Mouse (Mus musculus): ENCODE results near the gene Ttc19. TPM values are rescaled to one million over a fixed set of nuclear protein-coding genes. Genes with fewer than 3 reads are reported as not detected.
A peak's percentile ranks its signal among the peaks of the same experiment; 100 is the strongest.

The Ttc19 gene
- polyA plus RNA-seq (2014; fragmentation: Nextera tagmentation; extraction: Ambion mirVana): 11.2 and 13.4 TPM in 2 replicates

DNA sequence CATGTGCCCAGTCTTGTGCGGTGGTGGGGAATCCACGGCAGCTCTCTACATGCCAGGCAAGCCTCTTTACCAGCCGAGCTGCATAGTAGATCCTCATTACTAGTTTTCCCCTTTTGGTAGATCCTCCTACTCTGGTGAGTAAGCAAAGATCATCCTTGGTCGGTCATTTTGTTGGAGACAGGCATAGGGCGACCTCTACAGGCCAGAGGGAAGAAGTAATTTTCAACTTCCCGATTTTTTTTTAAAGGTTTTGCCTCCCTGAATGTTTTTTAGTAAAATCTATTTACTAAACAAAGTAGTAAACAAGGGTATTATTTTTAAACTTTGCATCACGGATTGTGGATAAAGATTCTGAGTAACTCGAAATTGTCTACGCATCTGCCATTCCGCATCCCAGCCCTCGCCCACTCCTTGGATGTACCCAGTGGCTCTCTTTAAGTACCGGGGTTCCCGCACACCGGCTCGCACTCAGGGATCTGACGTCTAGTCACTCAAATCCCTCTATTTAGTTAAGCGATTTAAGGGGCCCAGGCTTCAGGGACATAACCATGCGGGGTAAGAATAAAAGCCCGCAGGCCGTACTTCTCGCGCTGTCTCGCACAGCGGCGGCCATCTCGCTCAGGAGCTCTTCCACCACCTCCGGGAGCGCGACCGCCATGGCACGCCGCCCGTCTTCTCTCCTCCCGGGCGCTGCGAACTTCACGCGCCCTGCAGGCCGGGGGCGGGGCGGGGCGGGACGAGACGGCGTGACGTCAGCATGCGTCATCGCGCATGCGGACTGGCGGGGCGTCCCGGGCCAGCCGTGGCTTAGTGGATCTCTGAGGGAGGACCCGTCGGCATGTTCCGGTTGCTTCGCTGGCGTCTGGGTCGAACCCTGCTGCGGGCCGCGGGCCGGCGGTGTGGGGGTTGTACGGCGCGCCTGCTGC, at the start of gene Ttc19, which contains the start of gene Zswim7:
Gene Ttc19, plus strand, starts transcription at position 799 of the 926 bp plus-strand sequence.
Gene Zswim7, minus strand, starts transcription at position 701 of the 926 bp plus-strand sequence.
- peak within 1 kb of the TSS; percentile 87 for H3K9ac ChIP-seq (ENCODE audit: low read length)
- peaks cover 5% of the 10 kb centered on the region; the same call in 1 of the 2 replicates for H3K4me1 ChIP-seq (ENCODE audit: control insufficient read depth, insufficient read depth, low read length)
- DNase-seq (ENCODE audit: low spot score, missing footprints) (peak; percentile 99), ATAC-seq (ENCODE audit: low FRiP score) (peak; percentile 97)
- under 1% methylated on average over 66 of the region's 68 CpGs for WGBS
- peak within 1 kb of the TSS; percentile 75 for H3K27ac ChIP-seq (ENCODE audit: low read depth, low read length)
- no peaks in the 10 kb centered on the region for H3K27me3 ChIP-seq (ENCODE audit: control insufficient read depth, insufficient read depth, low read length)
- peak within 1 kb of the TSS; percentile 93 for H3K4me3 ChIP-seq (ENCODE audit: low read depth, low read length)
- peak within 1 kb of the TSS; percentile 81 for H3K4me2 ChIP-seq
- H3K36me3 ChIP-seq (ENCODE audit: control insufficient read depth, insufficient read depth, low read length): peaks cover 2% of the 10 kb centered on the region
- no peaks in the 10 kb centered on the region for H3K9me3 ChIP-seq (ENCODE audit: control insufficient read depth, low read length)

DNA sequence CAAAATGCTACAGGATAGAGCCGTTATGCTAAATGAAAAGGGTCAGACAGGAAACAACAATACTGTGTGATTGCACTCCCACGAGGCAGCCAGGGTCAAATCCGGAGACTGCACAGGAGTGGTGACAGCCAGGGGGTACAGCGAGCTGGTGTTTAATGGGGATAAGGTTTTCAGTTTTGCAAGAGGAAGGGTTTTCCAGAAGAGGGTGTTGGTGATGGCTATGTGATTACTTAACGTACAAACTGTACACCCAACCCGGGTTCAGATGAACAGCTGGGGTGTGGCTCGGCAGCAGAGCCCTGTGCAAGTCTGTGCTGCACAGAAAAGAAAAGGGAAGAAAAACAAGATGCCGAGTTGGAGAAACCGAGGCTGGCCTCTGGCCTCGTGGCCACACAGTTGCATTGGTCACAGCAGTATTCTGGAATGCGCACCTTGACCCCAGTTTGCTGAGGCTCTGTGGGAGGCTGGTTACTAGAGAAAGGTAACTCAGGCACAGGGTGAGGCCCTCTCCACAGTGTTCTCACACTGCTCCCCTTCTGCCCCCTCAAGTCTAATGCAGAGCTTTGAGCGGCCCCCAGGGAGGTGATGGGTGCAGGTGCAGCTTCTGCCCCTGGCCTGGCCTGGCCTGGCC, 40.5 kb upstream of the Ttc19 start:
- Histone ChIP-seq H3K36me3 (ENCODE audit: control insufficient read depth, insufficient read depth, low read length) (no peaks in the 10 kb centered on the region), H3K4me1 (ENCODE audit: control insufficient read depth, insufficient read depth, low read length) (no peaks in the 10 kb centered on the region), H3K4me3 (ENCODE audit: low read depth, low read length) (no peak overlapping the region), H3K4me2 (no peak overlapping the region), H3K9me3 (ENCODE audit: control insufficient read depth, low read length) (no peaks in the 10 kb centered on the region), H3K27ac (ENCODE audit: low read depth, low read length) (no peak overlapping the region), H3K27me3 (ENCODE audit: control insufficient read depth, insufficient read depth, low read length) (no peaks in the 10 kb centered on the region), H3K9ac (ENCODE audit: low read length) (no peak overlapping the region)
- ATAC-seq (ENCODE audit: low FRiP score) (no peak), DNase-seq (ENCODE audit: low spot score, missing footprints) (no peak)
- 83% methylated on average over 12 of the region's 12 CpGs for WGBS

DNA sequence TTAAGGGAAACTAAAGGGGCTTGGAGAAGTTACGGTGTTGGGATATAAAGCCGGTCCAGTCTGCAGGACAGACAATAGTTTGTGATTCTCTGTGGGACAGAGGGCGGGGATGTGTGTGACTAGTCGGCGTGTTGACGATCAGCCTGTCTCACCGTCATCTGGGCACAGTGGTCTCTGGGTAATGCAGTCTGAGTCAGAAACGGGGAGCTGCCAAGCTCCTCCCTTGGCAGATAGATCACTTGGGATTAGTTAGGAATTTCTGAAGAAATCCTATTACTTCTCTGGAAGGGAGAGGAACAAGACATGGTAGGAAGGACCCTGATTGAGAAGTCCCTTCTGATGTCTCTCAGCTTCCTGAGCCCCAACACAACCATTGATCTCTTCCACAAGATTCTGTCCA, 37.4 kb upstream of the Ttc19 start:
- ATAC-seq (ENCODE audit: low FRiP score): no peak
- H3K4me3 ChIP-seq (ENCODE audit: low read depth, low read length): no peak overlapping the region
- WGBS: 92% methylated on average over 8 of the region's 8 CpGs
- H3K27ac ChIP-seq (ENCODE audit: low read depth, low read length): no peak overlapping the region
- no peaks in the 10 kb centered on the region for H3K9me3 ChIP-seq (ENCODE audit: control insufficient read depth, low read length)
- DNase-seq (ENCODE audit: low spot score, missing footprints): peak; percentile 75
- H3K27me3 ChIP-seq (ENCODE audit: control insufficient read depth, insufficient read depth, low read length): peaks cover 7% of the 10 kb centered on the region
- H3K4me1 ChIP-seq (ENCODE audit: control insufficient read depth, insufficient read depth, low read length): peaks cover 3% of the 10 kb centered on the region; the same call in 1 of the 2 replicates
- no peak overlapping the region for H3K9ac ChIP-seq (ENCODE audit: low read length)
- H3K4me2 ChIP-seq: no peak overlapping the region
- H3K36me3 ChIP-seq (ENCODE audit: control insufficient read depth, insufficient read depth, low read length): no peaks in the 10 kb centered on the region

DNA sequence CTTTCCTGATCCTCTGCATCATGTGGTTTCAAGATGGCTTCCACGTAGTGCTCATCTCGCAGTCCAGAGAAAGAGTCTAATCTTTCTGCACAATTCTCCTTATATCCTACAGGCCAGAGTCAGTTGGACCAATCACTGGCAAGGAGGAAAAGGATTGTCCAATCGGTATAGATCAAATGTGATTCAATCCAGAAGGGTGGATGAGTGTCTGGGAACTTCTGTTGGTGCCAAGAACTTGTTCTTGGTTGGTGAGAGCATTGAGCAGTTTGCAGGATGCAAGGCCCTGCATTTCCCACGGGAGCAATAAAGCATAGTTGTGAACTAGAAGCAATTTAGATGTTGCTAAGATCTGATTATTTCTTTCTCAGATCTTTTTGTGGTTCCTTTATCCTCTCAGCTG, 36.8 kb upstream of the Ttc19 start:
- WGBS: 92% methylated on average over 4 of the region's 4 CpGs

DNA sequence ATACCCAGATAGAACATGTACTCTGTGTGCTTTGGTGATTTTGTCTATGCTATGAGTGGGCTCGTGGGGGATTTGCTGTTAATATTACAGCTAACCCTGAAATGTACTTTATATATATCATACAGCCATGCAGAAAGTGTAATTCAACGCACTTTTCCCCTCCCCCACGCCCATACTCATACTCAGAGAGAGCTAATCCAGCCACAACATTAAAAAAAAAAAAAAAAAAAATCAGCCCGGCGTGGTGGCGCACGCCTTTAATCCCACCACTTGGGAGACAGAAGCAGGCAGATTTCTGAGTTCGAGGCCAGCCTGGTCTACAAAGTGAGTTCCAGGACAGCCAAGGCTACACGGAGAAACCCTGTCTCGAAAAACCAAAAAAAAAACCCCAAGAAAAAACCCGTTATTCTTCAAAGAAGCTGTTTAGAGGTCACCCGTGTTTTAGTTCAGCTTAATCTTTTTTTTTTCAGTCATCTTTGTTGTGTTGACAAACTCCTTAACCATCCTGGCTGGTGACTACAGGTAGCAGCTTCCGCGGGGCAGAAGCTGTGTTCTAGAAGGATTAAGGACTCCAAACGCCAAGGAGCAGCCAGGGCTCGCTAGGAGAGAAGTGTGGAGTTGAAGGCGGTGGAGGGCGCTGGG, 33.4 kb upstream of the Ttc19 start:
- DNase-seq (ENCODE audit: low spot score, missing footprints): no peak
- ATAC-seq (ENCODE audit: low FRiP score): no peak
- Histone ChIP-seq H3K4me1 (ENCODE audit: control insufficient read depth, insufficient read depth, low read length) (peaks cover 6% of the 10 kb centered on the region; the same call in 1 of the 2 replicates), H3K27me3 (ENCODE audit: control insufficient read depth, insufficient read depth, low read length) (peaks cover 27% of the 10 kb centered on the region), H3K9ac (ENCODE audit: low read length) (peak overlapping the region; percentile 37), H3K27ac (ENCODE audit: low read depth, low read length) (no peak overlapping the region), H3K4me2 (peak overlapping the region; percentile 99), H3K9me3 (ENCODE audit: control insufficient read depth, low read length) (no peaks in the 10 kb centered on the region), H3K4me3 (ENCODE audit: low read depth, low read length) (peak overlapping the region; percentile 45), H3K36me3 (ENCODE audit: control insufficient read depth, insufficient read depth, low read length) (no peaks in the 10 kb centered on the region)
- 43% methylated on average over 18 of the region's 18 CpGs for WGBS

More for the DNA sequence above, 36.8 kb upstream of the Ttc19 start:
- no peaks in the 10 kb centered on the region for H3K9me3 ChIP-seq (ENCODE audit: control insufficient read depth, low read length)
- DNase-seq (ENCODE audit: low spot score, missing footprints) (peak; percentile 69), ATAC-seq (ENCODE audit: low FRiP score) (no peak)
- H3K27ac ChIP-seq (ENCODE audit: low read depth, low read length): no peak overlapping the region
- H3K4me2 ChIP-seq: no peak overlapping the region
- H3K4me3 ChIP-seq (ENCODE audit: low read depth, low read length): no peak overlapping the region
- no peak overlapping the region for H3K9ac ChIP-seq (ENCODE audit: low read length)
- peaks cover 5% of the 10 kb centered on the region; the same call in 1 of the 2 replicates for H3K4me1 ChIP-seq (ENCODE audit: control insufficient read depth, insufficient read depth, low read length)
- no peaks in the 10 kb centered on the region for H3K36me3 ChIP-seq (ENCODE audit: control insufficient read depth, insufficient read depth, low read length)
- peaks cover 9% of the 10 kb centered on the region for H3K27me3 ChIP-seq (ENCODE audit: control insufficient read depth, insufficient read depth, low read length)

DNA sequence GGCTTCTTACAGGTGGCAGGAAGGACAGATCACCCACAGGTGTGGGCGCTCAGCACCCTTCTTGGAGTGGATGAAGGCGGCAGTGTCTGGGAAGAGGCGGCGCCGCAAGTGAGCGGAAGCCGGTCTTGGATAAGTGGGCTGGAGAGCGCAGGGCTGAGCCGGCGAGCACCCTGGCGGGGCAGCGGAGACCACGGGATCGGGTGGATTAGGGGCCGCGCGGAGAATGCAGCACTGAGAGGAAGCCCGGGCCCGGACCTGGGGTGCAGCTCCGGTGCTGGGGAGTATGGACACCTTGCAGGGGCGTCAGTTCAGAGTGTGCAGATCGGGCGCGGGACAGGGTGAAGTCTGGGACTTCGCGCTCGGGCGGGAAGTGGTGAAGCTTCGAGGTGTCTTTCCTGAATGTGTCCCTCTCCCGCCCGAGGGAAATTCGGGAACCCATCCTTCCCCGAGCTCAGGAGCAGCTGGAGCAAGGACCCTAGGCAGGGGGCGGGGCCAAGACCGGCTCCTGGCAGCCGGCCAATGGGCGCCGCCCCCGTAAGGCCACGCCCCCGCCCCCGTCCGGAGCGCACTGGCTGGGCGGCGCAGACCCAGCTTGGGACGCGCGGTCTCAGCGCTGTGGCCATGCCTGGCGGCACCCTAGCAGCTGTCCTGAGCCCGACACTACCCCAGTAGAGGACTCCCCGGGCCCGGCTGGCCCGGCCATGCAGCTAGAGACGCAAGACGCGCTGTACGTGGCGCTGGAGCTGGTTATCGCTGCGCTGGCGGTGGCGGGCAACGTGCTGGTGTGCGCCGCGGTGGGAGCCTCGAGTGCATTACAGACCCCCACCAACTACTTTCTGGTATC, 32.6 kb upstream of the Ttc19 start, which contains the start of gene Adora2b:
Gene Adora2b, plus strand, starts transcription at position 584 of the 844 bp plus-strand sequence.
- Histone ChIP-seq H3K4me2 (peak within 1 kb of the TSS; percentile 99), H3K36me3 (ENCODE audit: control insufficient read depth, insufficient read depth, low read length) (no peaks in the 10 kb centered on the region), H3K27ac (ENCODE audit: low read depth, low read length) (no peak within 1 kb of the TSS), H3K9ac (ENCODE audit: low read length) (peak within 1 kb of the TSS; percentile 37), H3K4me3 (ENCODE audit: low read depth, low read length) (peak within 1 kb of the TSS; percentile 45), H3K27me3 (ENCODE audit: control insufficient read depth, insufficient read depth, low read length) (peaks cover 27% of the 10 kb centered on the region), H3K4me1 (ENCODE audit: control insufficient read depth, insufficient read depth, low read length) (peaks cover 6% of the 10 kb centered on the region; the same call in 1 of the 2 replicates), H3K9me3 (ENCODE audit: control insufficient read depth, low read length) (no peaks in the 10 kb centered on the region)
- DNase-seq (ENCODE audit: low spot score, missing footprints) (peak; percentile 99), ATAC-seq (ENCODE audit: low FRiP score) (peak; percentile 96)
- under 1% methylated on average over 69 of the region's 69 CpGs for WGBS

DNA sequence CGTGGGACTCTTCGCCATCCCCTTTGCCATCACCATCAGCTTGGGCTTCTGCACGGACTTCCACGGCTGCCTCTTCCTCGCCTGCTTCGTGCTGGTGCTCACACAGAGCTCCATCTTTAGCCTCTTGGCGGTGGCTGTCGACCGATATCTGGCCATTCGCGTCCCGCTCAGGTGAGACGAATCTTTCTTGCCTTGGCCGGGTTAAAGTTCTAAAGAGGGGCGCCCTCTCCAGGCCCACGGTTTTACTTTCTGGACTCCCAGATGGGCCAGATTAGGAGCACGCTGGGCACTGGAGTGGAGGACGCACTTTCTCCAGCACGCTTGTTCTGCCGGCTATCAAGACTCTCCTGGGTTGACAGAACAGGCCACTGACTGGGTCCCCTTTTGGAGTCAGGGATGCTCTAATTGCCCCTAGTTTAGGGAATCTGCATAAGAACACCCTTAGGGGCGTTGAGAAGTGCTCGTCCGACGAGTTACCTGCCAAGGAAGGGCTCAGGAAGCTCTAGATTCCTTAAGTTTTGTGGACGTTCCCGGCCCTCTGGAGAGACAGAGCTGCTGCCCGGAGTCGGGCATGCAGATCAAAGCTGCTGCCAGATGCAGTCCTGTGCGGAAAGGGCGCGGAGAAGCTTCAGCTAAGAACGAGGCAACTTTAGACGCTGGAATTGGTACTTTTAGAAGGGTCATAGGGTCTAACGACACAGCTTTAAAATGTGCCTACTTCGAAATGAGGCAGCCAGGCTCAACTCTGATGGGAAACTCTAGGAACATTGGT, 31.8 kb upstream of the Ttc19 start:
- H3K9me3 ChIP-seq (ENCODE audit: control insufficient read depth, low read length): no peaks in the 10 kb centered on the region
- WGBS: 3% methylated on average over 35 of the region's 35 CpGs
- peak overlapping the region; percentile 37 for H3K9ac ChIP-seq (ENCODE audit: low read length)
- H3K27me3 ChIP-seq (ENCODE audit: control insufficient read depth, insufficient read depth, low read length): peaks cover 27% of the 10 kb centered on the region
- H3K36me3 ChIP-seq (ENCODE audit: control insufficient read depth, insufficient read depth, low read length): no peaks in the 10 kb centered on the region
- peak overlapping the region; percentile 99 for H3K4me2 ChIP-seq
- peaks cover 6% of the 10 kb centered on the region; the same call in 1 of the 2 replicates for H3K4me1 ChIP-seq (ENCODE audit: control insufficient read depth, insufficient read depth, low read length)
- peak overlapping the region; percentile 45 for H3K4me3 ChIP-seq (ENCODE audit: low read depth, low read length)
- peak; percentile 10 for ATAC-seq (ENCODE audit: low FRiP score)
- H3K27ac ChIP-seq (ENCODE audit: low read depth, low read length): no peak overlapping the region
- DNase-seq (ENCODE audit: low spot score, missing footprints): peak; percentile 96
